Comparison of ENCODE assay signal across 8 mouse cellular contexts in the genomic region with DNA sequence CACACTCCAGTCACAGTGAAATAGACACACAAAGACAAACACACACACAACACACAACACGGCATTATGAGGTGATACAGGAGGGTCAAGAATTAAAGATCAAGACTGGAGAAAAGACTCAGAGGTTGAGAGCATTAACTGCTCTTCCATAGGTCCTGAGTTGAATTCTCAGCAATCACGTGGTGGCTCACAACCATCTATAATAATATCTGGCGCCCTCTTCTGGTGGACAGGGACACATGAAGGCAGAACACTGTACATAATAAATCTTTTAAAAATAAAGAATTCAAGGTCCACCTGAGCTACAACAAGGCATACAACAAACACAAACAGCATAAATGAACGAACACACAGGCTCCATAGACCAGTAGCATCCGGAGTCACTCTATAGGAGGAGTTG. TPM values are rescaled to one million over a fixed set of nuclear protein-coding genes. Genes with fewer than 3 reads are reported as not detected.
A peak's percentile ranks its signal among the peaks of the same experiment; 100 is the strongest.
DNase-seq lines count a peak whose midpoint lies in the region; ATAC-seq lines count a peak whose summit lies in the region.

No protein-coding gene starts in this region.

- peak; percentile 55 to 70 for DNase-seq in spleen, postnatal 36 days (ENCODE audit: low spot score in 2 of 2)
- no peak for DNase-seq in spleen, postnatal 4 days (ENCODE audit: low spot score in 2 of 2)
- DNase-seq in frontal cortex, postnatal 36 days (ENCODE audit: low spot score in 2 of 2): no peak
- DNase-seq in Muller cell, postnatal 12 days (ENCODE audit: inconsistent ontology term): no peak
- no peak for DNase-seq in urinary bladder, postnatal 14 days (ENCODE audit: low spot score)

- no peak overlapping the region for H3K4me3 ChIP-seq in intestine, embryonic 16.5 days (ENCODE audit: low read length)
- H3K4me3 ChIP-seq in midbrain, embryonic 16.5 days (ENCODE audit: low read depth, low read length): no peak overlapping the region

- H3K4me2 ChIP-seq in intestine, embryonic 16.5 days (ENCODE audit: low read depth, low read length): no peak overlapping the region
- peak overlapping the region; percentile 28; the same call in 1 of the 2 replicates for H3K4me2 ChIP-seq in midbrain, embryonic 16.5 days (ENCODE audit: low read length)

- ATAC-seq in common myeloid progenitor, adult 5-6 weeks (replicated peaks; ENCODE audit: low read depth, poor library complexity, severe bottlenecking): peak; percentile 24
- peak; percentile 70 for ATAC-seq in intestine, embryonic 16.5 days
- ATAC-seq in midbrain, embryonic 16.5 days: peak; percentile 63

- 33% methylated on average over 5 of the region's 5 CpGs for WGBS in intestine, embryonic 16.5 days
- 28% methylated on average over 5 of the region's 5 CpGs for WGBS in midbrain, embryonic 16.5 days

- no peaks in the 10 kb centered on the region for H3K9me3 ChIP-seq in intestine, embryonic 16.5 days (ENCODE audit: control insufficient read depth, low read length)
- no peaks in the 10 kb centered on the region for H3K9me3 ChIP-seq in midbrain, embryonic 16.5 days (replicated peaks; ENCODE audit: control insufficient read depth, low read length, poor library complexity, severe bottlenecking)

- no peaks in the 10 kb centered on the region for H3K27me3 ChIP-seq in intestine, embryonic 16.5 days (replicated peaks; ENCODE audit: control insufficient read depth, insufficient read depth, low read length)
- H3K27me3 ChIP-seq in midbrain, embryonic 16.5 days (ENCODE audit: control insufficient read depth, insufficient read depth, low read depth, low read length): no peaks in the 10 kb centered on the region

- H3K36me3 ChIP-seq in intestine, embryonic 16.5 days (ENCODE audit: control insufficient read depth, insufficient read depth, low read length): no peaks in the 10 kb centered on the region; the same call in 1 of the 2 replicates
- H3K36me3 ChIP-seq in midbrain, embryonic 16.5 days (ENCODE audit: control insufficient read depth, insufficient read depth, low read length): peaks cover 14% of the 10 kb centered on the region

- H3K27ac ChIP-seq in intestine, embryonic 16.5 days (ENCODE audit: low read length): no peak overlapping the region
- no peak overlapping the region for H3K27ac ChIP-seq in midbrain, embryonic 16.5 days (ENCODE audit: low read length)

- H3K4me1 ChIP-seq in intestine, embryonic 16.5 days (ENCODE audit: control insufficient read depth, insufficient read depth, low read length): no peaks in the 10 kb centered on the region
- no peaks in the 10 kb centered on the region for H3K4me1 ChIP-seq in midbrain, embryonic 16.5 days (ENCODE audit: control insufficient read depth, insufficient read depth, low read length)

- no peak overlapping the region for H3K9ac ChIP-seq in intestine, embryonic 16.5 days (ENCODE audit: low read depth, low read length)
- H3K9ac ChIP-seq in midbrain, embryonic 16.5 days (ENCODE audit: low read depth, low read length): no peak overlapping the region

RNA-seq across cellular contexts. Expression of a gene that starts 13.1 kb away (rescaled TPM):
- 1,549 and 1,746 TPM in 2 replicates for total RNA-seq in common myeloid progenitor, adult 5-6 weeks (2017)
- polyA plus RNA-seq in intestine, embryonic 16.5 days (2015; fragmentation: Nextera tagmentation; extraction: Ambion mirVana): 1,753 and 1,902 TPM in 2 replicates
- 620 and 627 TPM in 2 replicates for polyA plus RNA-seq in midbrain, embryonic 16.5 days (2015; fragmentation: Nextera tagmentation; extraction: Ambion mirVana)

RNA-seq across cellular contexts. Expression of a gene that starts 13.3 kb away (rescaled TPM):
- total RNA-seq in common myeloid progenitor, adult 5-6 weeks (2017): 13.0 and 16.4 TPM in 2 replicates
- polyA plus RNA-seq in intestine, embryonic 16.5 days (2015; fragmentation: Nextera tagmentation; extraction: Ambion mirVana): 46.3 and 48.1 TPM in 2 replicates
- 78.3 and 80.5 TPM in 2 replicates for polyA plus RNA-seq in midbrain, embryonic 16.5 days (2015; fragmentation: Nextera tagmentation; extraction: Ambion mirVana)

RNA-seq across cellular contexts. Expression of a gene that starts 17.6 kb away (rescaled TPM):
- total RNA-seq in common myeloid progenitor, adult 5-6 weeks (2017): 2.6 and 2.7 TPM in 2 replicates
- polyA plus RNA-seq in intestine, embryonic 16.5 days (2015; fragmentation: Nextera tagmentation; extraction: Ambion mirVana): 12.6 and 15.5 TPM in 2 replicates
- polyA plus RNA-seq in midbrain, embryonic 16.5 days (2015; fragmentation: Nextera tagmentation; extraction: Ambion mirVana): 15.2 and 16.6 TPM in 2 replicates

RNA-seq across cellular contexts. Expression of a gene that starts 28.5 kb away (rescaled TPM):
- total RNA-seq in common myeloid progenitor, adult 5-6 weeks (2017): 50.0 and 62.5 TPM in 2 replicates
- 24.3 and 26.1 TPM in 2 replicates for polyA plus RNA-seq in intestine, embryonic 16.5 days (2015; fragmentation: Nextera tagmentation; extraction: Ambion mirVana)
- 19.2 TPM in 2 replicates for polyA plus RNA-seq in midbrain, embryonic 16.5 days (2015; fragmentation: Nextera tagmentation; extraction: Ambion mirVana)

RNA-seq across cellular contexts. Expression of a gene that starts 28.8 kb away (rescaled TPM):
- 128 and 170 TPM in 2 replicates for total RNA-seq in common myeloid progenitor, adult 5-6 weeks (2017)
- 150 and 167 TPM in 2 replicates for polyA plus RNA-seq in intestine, embryonic 16.5 days (2015; fragmentation: Nextera tagmentation; extraction: Ambion mirVana)
- 186 and 191 TPM in 2 replicates for polyA plus RNA-seq in midbrain, embryonic 16.5 days (2015; fragmentation: Nextera tagmentation; extraction: Ambion mirVana)

Comparison
In these comparisons a context has a peak if more than half of its experiments do, and no peak if none do; other contexts are left out.
1. DNase-seq: peak in spleen, postnatal 36 days (2 of 2); none in spleen, postnatal 4 days (0 of 2), frontal cortex, postnatal 36 days (0 of 2), Muller cell, postnatal 12 days (single experiment) and urinary bladder, postnatal 14 days (single experiment).
2. Peak in every context shown above with its lines, with median percentiles within 50 percentile points of each other: ATAC-seq.